Mouse (Mus musculus) ES-Bruce4 (cell line): ENCODE measurements around the gene Ovch2.

Source experiments
- CTCF ChIP-seq: IDR thresholded peaks from one replicate; pipeline ENCODE4 v1.8.1; 2011; ENCODE audit warnings: low read depth, low read length
- EP300 ChIP-seq: IDR thresholded peaks from 2 replicates; pipeline ENCODE4 v1.6.1; 2011; ENCODE audit warnings: low read depth, low read length; ENCODE audit not compliant: insufficient read depth
- POLR2A ChIP-seq: IDR thresholded peaks from one replicate; pipeline ENCODE4 v1.8.1; 2011; ENCODE audit warnings: low read length; ENCODE audit not compliant: insufficient read depth

- TF ChIP-seq CTCF (no peak), POLR2A (no peak), EP300 (no peak)
These were observed 55.9 kb downstream of the Ovch2 start for GRCm38 (mm10) chr7:107745111-107745510.
